Mouse (Mus musculus) megakaryocyte-erythroid progenitor cell, adult 5-6 weeks (primary cell): ENCODE results near the gene Camk1d. TPM values are rescaled to one million over a fixed set of nuclear protein-coding genes. Genes with fewer than 3 reads are reported as not detected.

ENCODE experiments used
- ATAC-seq: replicated peaks from 2 replicates; pipeline ENCODE4 v1.8.0; 2016; ENCODE audit warnings: mild to moderate bottlenecking, inconsistent platforms; ENCODE audit not compliant: severe bottlenecking, poor library complexity, low FRiP score, low TSS enrichment
- total RNA-seq, 2 experiments: library from RNA; stranded (forward) in 1 of 2; stranded (reverse) in 1 of 2; fragments of 200-1000, 215-1000 nt in 1 of 2; fragments of >200 nt in 1 of 2; fragmentation: Nextera tagmentation in 1 of 2; gene quantifications; 2 replicates each; pipeline ENCODE4 v1.2.3; 2014 to 2017

Gene Camk1d
- total RNA-seq, 2 experiments from 2014 or later: 3.7 to 3.9 TPM

DNA sequence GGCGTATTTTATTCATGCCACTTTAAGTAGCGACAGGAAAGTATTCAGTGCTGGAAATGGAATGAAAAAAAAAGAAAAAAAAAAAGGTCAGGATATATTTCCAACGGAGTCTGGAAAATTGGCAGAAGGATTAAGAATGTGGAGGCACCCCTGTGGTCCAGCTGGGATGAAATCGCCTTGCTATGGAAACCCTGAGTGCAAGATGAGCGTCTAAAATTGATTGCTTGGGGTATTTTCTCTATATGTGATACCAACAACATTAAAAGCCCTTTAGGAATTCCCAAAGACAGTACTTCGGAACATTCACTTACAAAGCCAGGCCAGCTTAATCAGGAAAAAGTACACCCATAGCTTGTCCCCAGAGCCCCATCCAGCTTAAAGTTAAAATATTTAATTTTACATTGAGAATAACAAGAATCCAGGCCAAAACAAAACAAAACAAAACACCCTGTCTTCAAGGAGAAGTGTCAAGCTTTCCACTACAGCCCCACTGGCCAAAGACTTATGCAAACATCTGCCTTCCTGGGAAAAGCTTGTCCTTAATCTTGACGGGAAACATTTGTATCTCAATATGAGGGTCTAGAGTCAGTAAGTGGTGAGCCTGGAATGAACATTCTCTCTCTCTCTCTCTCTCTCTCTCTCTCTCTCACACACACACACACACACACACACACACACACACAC lies 41.3 kb downstream of the Camk1d start:
- no peak for ATAC-seq

DNA sequence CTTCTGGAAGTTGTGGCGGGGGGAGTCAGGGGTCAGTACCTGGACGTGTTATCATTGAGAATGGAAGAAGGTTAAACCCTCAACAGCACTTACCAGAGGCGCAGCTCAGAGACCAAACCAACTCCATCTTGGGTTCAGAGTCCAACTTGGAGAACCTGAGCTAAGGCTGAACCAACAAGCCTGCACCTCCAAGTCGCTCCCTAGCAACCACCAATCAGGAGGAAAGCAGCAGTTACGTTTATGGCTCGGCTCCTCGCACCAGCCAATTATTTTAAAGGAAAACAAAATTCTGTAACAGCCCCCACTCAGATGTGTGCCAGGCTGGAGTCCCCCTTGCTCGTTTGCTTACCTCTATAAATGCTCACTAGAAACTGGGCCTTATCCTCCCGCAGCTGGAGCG lies 44.2 kb downstream of the Camk1d start:
- no peak for ATAC-seq

DNA sequence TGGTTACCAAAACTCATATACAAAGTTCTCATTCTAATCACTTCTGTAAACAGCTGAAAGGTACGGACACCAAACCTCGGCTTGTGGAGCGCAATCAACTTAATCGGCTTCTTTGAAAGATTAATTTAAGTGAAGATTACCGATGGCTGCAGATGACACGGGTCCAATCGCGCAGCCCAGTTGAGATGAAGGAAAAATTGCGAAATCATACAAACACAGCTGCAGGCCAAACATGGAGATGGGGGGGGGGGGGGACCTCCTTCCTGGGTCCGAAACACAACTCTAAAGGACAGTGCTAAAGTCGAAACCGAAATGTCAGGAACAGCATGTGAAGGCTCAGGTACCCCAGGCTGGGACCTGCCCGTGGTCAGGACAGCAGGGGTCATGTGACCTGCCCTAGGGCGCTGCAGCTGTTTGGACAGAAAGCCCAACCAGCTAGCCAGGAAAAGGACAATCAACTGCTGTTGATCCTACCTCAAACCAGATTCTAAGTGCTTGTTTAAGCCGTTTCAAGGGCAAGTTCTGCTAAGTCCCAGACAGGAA lies 44.7 kb downstream of the Camk1d start:
- ATAC-seq: no peak

DNA sequence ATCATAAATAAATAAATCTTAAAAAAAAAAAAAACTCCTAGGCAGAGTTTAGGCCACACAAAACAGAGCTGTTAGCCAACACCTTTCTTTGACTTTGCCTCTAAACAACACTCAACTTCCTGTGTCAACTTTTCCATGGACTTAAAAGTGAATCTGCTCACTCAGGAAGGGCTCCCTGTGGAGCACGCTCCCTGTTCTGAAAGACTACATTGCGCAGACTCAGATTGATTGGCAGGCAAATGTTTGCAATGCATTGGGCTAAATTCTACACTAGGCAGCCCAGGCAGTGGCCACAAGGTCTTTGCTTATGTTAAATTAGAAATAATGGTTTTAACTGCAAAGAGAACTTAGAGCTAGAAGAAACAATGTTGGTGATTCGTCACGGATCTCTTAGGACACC lies 45.4 kb downstream of the Camk1d start:
- ATAC-seq: no peak

DNA sequence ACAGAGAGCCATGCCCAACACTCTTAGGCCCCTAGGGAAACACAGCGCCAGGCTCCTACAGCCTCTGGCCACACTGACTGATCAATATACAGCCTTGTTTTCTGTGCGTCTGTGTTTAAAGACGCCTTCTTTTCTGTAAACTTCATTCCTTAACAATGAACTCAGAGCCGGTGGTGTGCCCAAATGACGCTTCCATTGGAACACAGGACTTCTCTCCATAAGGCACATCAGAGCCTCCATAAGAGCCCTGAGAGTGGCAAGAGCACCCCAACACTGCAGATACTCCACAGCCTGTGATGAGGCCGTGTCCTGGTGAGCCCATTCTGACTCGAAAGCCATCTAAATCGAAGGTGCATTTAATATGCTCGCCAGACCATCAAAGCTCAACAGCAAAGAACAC lies 50.8 kb downstream of the Camk1d start:
- no peak for ATAC-seq

GRCm38 (mm10) chr2:5661946-5662345 lies 52.4 kb downstream of the Camk1d start:
- no peak for ATAC-seq

DNA sequence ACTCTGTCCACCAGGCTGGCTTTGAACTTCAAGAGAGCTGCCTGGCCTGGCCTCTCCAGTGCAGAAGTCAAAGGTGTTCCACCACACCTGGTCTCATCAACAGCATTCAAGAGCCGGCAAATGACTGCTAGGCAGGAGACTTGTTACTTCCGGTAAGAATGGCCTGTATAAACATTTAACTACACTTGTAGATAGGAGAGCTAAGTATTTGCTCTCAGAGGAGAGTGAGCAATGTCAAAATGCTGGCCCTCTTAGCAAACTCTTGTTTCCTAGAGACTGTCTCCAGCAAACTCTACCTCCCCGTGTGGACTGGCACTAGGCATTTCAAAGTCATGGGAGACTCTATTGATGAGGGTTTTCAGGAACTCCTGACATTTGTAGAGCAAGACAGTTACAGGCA lies 56.3 kb downstream of the Camk1d start:
- no peak for ATAC-seq

GRCm38 (mm10) chr2:5656326-5656725 lies 58.0 kb downstream of the Camk1d start:
- ATAC-seq: no peak

DNA sequence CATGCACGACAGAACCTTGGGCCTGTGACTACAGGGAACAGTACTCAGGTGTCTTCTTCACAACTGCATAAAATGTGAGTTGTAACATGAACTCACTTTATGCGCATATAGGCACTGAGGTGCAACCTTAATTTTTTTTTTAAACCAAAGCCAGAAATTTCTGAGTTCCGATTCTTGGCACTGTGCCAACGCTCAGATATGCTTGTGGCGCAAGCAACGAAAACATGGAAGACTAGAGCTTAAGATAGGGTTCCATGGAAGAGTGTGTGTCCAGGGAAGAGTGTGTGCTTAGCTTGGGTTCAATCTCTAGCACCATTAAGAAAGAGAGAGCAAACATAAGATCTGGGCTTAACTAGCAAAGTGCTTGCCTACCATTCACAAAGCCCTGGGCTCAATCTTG lies 62.2 kb downstream of the Camk1d start:
- ATAC-seq: no peak

DNA sequence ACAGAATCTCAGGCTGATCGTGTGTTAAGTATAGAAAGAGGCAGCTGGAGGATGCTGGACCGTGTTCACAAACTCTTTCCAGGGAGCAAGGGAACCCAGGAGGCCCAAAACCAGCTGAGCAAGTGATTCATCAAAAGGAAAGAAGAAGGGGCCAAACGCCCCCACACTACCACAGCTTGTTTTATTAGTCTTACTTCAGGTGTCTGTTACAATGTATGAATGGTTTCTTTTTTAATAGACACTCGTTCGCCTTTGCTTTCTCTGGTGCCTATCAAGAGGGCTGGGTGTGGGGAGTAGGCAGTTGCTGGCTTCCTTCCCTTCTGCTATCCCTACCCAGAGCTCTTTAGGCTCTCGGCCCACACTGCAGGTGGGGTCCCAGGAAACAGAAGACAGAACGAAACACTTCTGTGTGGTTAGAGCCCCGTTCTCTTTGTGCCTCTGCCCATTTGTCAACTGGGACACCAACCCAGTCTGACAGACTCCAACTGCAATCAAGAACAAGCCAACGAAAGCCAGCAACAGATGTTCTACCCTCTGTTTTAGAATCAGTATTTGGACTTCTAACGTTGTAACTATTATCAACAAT lies 62.9 kb downstream of the Camk1d start:
- ATAC-seq: no peak

- no peak for ATAC-seq
Measured at GRCm38 (mm10) chr2:5649226-5649625, 65.1 kb downstream of the Camk1d start.

DNA sequence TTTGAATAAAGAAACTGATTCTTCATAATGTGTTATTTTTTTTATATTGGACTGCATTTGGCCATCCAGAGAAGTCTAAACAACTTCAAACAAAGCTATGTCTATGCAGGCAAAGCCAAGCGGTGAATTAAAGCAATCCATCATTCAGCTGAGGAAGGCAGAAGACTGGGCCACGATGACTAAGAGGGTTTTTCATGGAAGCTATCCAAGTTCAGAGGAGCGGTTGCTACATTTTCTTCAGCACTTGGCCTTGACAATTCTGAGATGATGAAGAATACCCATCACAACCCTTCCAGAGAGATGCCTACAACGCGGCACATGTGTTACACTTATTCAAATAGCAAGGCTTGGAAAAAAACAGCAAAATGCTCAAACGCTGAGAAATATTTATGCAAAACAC lies 65.6 kb downstream of the Camk1d start:
- ATAC-seq: no peak

- no peak for ATAC-seq
Measured at GRCm38 (mm10) chr2:5646322-5646721, 68.0 kb downstream of the Camk1d start.

GRCm38 (mm10) chr2:5645584-5645983 lies 68.7 kb downstream of the Camk1d start:
- ATAC-seq: no peak

- no peak for ATAC-seq
Measured at GRCm38 (mm10) chr2:5643937-5644336, 70.4 kb downstream of the Camk1d start.

DNA sequence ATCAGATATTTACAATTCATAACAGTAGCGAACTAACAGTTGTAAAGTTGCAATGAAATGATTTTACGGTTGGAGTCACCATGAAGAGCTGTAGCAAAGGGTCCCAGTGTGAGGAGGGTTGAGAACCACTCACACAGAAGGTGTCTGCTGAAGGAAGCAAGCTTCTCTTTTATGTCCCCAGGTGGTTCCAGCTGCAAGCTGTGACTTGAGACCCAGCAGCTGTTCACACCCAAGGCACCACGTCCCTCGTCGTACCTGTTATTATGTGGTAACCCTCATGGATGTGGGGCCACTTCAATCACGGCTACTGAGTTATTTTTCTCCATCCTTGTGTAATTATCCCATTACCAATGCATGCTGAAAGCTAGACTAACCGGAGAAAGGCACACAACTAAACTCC lies 71.1 kb downstream of the Camk1d start:
- no peak for ATAC-seq

DNA sequence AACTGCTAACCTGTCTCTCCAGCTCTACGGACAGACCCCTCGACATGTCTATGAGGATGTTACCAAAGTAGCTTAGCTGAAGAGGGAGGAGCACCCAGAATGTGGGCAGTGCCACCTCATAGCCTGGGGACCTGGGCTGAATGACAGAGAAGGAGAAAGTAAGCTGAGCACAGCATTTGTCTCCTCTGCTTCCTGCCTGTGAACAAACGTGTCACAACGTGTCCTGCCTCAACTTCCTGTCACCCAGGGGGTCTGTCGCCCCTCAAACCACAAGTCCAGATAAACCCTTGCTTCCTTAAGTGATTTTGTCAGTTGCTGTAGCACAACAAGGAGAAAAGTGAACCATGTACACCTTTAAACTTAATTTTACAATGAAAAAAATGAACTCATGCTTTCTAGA lies 71.7 kb downstream of the Camk1d start:
- peak; percentile 24; the same call in 1 of the 2 replicates for ATAC-seq

DNA sequence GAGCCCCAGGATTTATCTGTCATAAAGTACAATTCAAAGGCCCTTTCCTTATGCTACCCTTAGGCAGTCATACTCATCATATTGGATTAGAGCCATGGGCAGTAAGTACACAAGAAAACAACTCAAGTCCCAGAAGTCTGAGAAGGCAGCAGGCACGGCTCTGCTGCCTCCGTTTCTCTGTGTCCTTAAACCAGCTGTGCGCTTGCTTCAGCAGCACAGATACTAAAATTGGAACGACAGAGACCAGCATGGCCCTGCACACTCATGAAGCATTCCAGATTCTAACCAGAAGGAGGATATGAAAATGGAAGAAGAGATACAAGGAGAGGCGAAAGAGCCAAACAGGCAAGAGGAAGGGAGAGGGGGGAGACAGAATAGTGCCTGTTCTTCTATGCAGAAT lies 72.6 kb downstream of the Camk1d start:
- ATAC-seq: 0 out of 2 replicates have a peak, but pooled peaks have one; percentile 26

GRCm38 (mm10) chr2:5640586-5640985 lies 73.7 kb downstream of the Camk1d start:
- ATAC-seq: no peak

- ATAC-seq: no peak
Measured at GRCm38 (mm10) chr2:5636801-5637742, 77.2 kb downstream of the Camk1d start.
